Mouse (Mus musculus): ENCODE results near the gene Ankrd31.

DNA sequence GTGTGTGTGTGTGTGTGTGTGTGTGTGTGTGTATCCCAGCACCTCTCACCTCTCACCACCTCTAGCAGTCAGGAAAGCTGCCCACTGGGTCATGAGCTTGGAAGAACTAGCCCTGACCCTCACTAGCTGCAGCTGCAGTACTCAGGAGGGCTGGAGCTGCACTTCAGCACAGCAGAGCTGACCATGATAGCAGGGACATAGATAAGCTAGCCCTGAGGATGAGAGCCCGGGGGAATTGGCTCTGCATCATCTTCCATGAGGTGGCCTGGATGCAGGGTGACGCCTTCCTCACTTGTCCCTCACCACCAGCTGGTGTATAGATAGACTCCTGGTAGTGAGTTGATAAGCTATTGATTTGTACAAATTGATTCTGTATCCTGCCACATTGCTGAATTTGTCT is 28.1 kb upstream of the Ankrd31 start:
- TF ChIP-seq CTCF (IDR thresholded peaks at IDR 0.05; ENCODE audit: borderline replicate concordance, insufficient read depth, low read depth, low read length) (no peak), POLR2A (IDR thresholded peaks at IDR 0.05; ENCODE audit: borderline replicate concordance, insufficient read depth, low read length) (no peak)

Measured in cerebellum, adult 2 months (tissue).